12 mouse cellular contexts compared by ENCODE assay signal in the genomic region with DNA sequence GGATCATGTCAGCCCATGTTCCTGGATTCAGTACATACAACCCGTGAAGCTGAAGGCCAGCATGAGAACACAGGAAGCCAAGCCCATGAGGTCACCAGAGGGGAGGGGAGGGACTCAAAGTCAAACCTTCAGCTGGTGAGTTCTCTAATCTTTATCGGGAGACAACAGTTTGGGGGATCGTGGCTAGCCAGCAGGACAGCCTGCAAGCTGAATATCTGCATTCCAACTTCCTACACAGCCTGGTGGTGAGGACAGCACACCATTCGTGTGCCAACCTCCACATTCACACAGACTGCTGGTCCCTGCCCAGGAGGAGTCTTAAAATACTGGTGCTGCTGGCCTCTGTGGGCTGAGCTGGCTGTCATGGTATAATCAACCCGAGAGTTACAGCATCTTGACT.
A peak's percentile ranks its signal among the peaks of the same experiment; 100 is the strongest.
DNase-seq lines count a peak whose midpoint lies in the region.
"Had no signal": no experiment of that assay in that cellular context is flagged by ENCODE, and none has a peak within 500 bp of the region (broad histone marks: within the 10 kb centered on the region; RNA-seq: fewer than 3 reads in every experiment).

No protein-coding gene starts in this region.

- DNase-seq in gastrocnemius, postnatal 25 days = peak; percentile 9
- no peak for DNase-seq in gastrocnemius, postnatal 4 days (ENCODE audit: low spot score in 2 of 2)
- peak; percentile 32 for DNase-seq in lung, postnatal 36 days
- no peak for DNase-seq in lung, postnatal 14 days
- DNase-seq in left cerebral cortex, adult 18-20 months (ENCODE audit: low spot score in 2 of 2) = peak; percentile 54 to 72
- peak; percentile 87 for DNase-seq in telencephalon, adult 2 months (ENCODE audit: low read depth, low spot score)
- DNase-seq in adipocyte (ENCODE audit: low spot score) = no peak
- DNase-seq in ovary, postnatal 36 days (ENCODE audit: low spot score) = no peak
- DNase-seq: cerebellum, postnatal 10 days; kidney, postnatal 4 days; liver, embryonic 13.5 days; thymus, postnatal 14 days had no signal

Comparison
In these comparisons a context has a peak if more than half of its experiments do, and no peak if none do; other contexts are left out.
1. DNase-seq: peak in gastrocnemius, postnatal 25 days (single experiment), lung, postnatal 36 days (single experiment), left cerebral cortex, adult 18-20 months (2 of 2) and telencephalon, adult 2 months (single experiment); none in gastrocnemius, postnatal 4 days (0 of 2), lung, postnatal 14 days (single experiment), adipocyte (single experiment) and ovary, postnatal 36 days (single experiment).